Mouse (Mus musculus) forebrain, embryonic 11.5 days (tissue): ENCODE measurements around the gene Hexb. TPM values are rescaled to one million over a fixed set of nuclear protein-coding genes. Genes with fewer than 3 reads are reported as not detected.

ENCODE experiments used
- ATAC-seq: fragments of 200-750 bp; cut with Nextera tagmentation; replicated peaks from 2 replicates; pipeline ENCODE4 v1.8.0; 2017; ENCODE audit warnings: moderate TSS enrichment; ENCODE audit not compliant: low FRiP score
- DNase-seq: peaks from one replicate; pipeline ENCODE4 v3.0.0-alpha.2; 2017; ENCODE audit warnings: low spot score
- H3K27ac ChIP-seq: fragments of 300-500 bp; sonication (generic); 2 replicates; pipeline ENCODE4 v1.5.1; 2014; ENCODE audit warnings: low read depth, low read length
- H3K27me3 ChIP-seq: fragments of 300-500 bp; sonication (generic); 2 replicates; pipeline ENCODE4 v1.6.1; 2014; ENCODE audit warnings: mild to moderate bottlenecking, low read length, mixed read lengths; ENCODE audit not compliant: control insufficient read depth, insufficient read depth
- H3K36me3 ChIP-seq: fragments of 300-500 bp; sonication (generic); 2 replicates; pipeline ENCODE4 v1.6.1; 2014; ENCODE audit warnings: mild to moderate bottlenecking, low read length, moderate library complexity, mixed read lengths; ENCODE audit not compliant: control insufficient read depth, insufficient read depth
- H3K4me1 ChIP-seq: fragments of 300-500 bp; sonication (generic); replicated peaks from 2 replicates; pipeline ENCODE4 v1.6.1; 2014; ENCODE audit warnings: low read length, mixed read lengths; ENCODE audit not compliant: control insufficient read depth, insufficient read depth
- H3K4me2 ChIP-seq: fragments of 300-500 bp; sonication (generic); 2 replicates; pipeline ENCODE4 v1.6.1; 2014; ENCODE audit warnings: low read depth, mild to moderate bottlenecking, low read length, moderate library complexity, mixed read lengths; ENCODE audit not compliant: severe bottlenecking
- H3K4me3 ChIP-seq: fragments of 300-500 bp; sonication (generic); 2 replicates; pipeline ENCODE4 v1.5.1; 2014; ENCODE audit warnings: low read depth, low read length
- H3K9ac ChIP-seq: fragments of 300-500 bp; sonication (generic); 2 replicates; pipeline ENCODE4 v1.6.1; 2014; ENCODE audit warnings: low read length
- H3K9me3 ChIP-seq: fragments of 300-500 bp; sonication (generic); 2 replicates; pipeline ENCODE4 v1.6.1; 2016; ENCODE audit warnings: low read length, mixed read lengths; ENCODE audit not compliant: control insufficient read depth
- WGBS: fragments of 180-500 bp; shearing (Covaris S2); extraction: QIAGEN DNeasy Blood & Tissue Kit; methylation state at CpG from one replicate; pipeline ENCODE4 v1.1.7; 2014; 5-methylcytosine and 5-hydroxymethylcytosine counted together
- polyA plus RNA-seq: library from polyadenylated mRNA; unstranded; fragments of >200 nt; fragmentation: Nextera tagmentation; extraction: Ambion mirVana; gene quantifications from 2 replicates; pipeline ENCODE4 v1.2.1, GENCODE M21; 2014

Gene Hexb
- polyA plus RNA-seq, 1 experiment from 2014 or later: 20.3 TPM

- Histone ChIP-seq H3K4me2 (no peak overlapping the region), H3K4me3 (no peak overlapping the region), H3K9ac (no peak overlapping the region), H3K4me1 (no peaks in the 10 kb centered on the region; the same call in 1 of the 2 replicates), H3K9me3 (no peaks in the 10 kb centered on the region), H3K27ac (no peak overlapping the region), H3K27me3 (no peaks in the 10 kb centered on the region), H3K36me3 (no peaks in the 10 kb centered on the region)
- DNase-seq (no peak), ATAC-seq (no peak)
- 94% methylated on average over 2 of the region's 2 CpGs for WGBS
These were observed 966 bp upstream of the Hexb start for GRCm38 (mm10) chr13:97199123-97199522.

GRCm38 (mm10) chr13:97196925-97197218 lies 1.3 kb downstream of the Hexb start:
- Histone ChIP-seq H3K9ac (no peak overlapping the region), H3K4me1 (no peaks in the 10 kb centered on the region; the same call in 1 of the 2 replicates), H3K9me3 (no peaks in the 10 kb centered on the region), H3K27ac (no peak overlapping the region), H3K4me3 (no peak overlapping the region), H3K36me3 (no peaks in the 10 kb centered on the region), H3K27me3 (no peaks in the 10 kb centered on the region), H3K4me2 (no peak overlapping the region)
- ATAC-seq: no peak
- 81% methylated on average over 2 of the region's 2 CpGs for WGBS
- no peak for DNase-seq

- H3K27ac ChIP-seq: no peak overlapping the region
- DNase-seq (no peak), ATAC-seq (no peak)
- WGBS: 58% methylated on average over 12 of the region's 12 CpGs
- H3K9ac ChIP-seq: no peak overlapping the region
- no peaks in the 10 kb centered on the region for H3K27me3 ChIP-seq
- no peaks in the 10 kb centered on the region for H3K9me3 ChIP-seq
- H3K36me3 ChIP-seq: no peaks in the 10 kb centered on the region
- no peaks in the 10 kb centered on the region; the same call in 1 of the 2 replicates for H3K4me1 ChIP-seq
- no peak overlapping the region for H3K4me2 ChIP-seq
- no peak overlapping the region for H3K4me3 ChIP-seq
These were observed 1.8 kb downstream of the Hexb start for GRCm38 (mm10) chr13:97196186-97196924.

GRCm38 (mm10) chr13:97193420-97193819 lies 4.7 kb downstream of the Hexb start:
- Histone ChIP-seq H3K27me3 (no peaks in the 10 kb centered on the region), H3K4me2 (no peak overlapping the region), H3K9ac (no peak overlapping the region), H3K36me3 (no peaks in the 10 kb centered on the region), H3K9me3 (no peaks in the 10 kb centered on the region), H3K27ac (no peak overlapping the region), H3K4me1 (no peaks in the 10 kb centered on the region; the same call in 1 of the 2 replicates), H3K4me3 (no peak overlapping the region)
- 76% methylated on average over 7 of the region's 7 CpGs for WGBS
- no peak for DNase-seq
- no peak for ATAC-seq

- ATAC-seq: no peak
- no peak for DNase-seq
- WGBS: 90% methylated on average over 11 of the region's 11 CpGs
- Histone ChIP-seq H3K4me1 (no peaks in the 10 kb centered on the region; the same call in 1 of the 2 replicates), H3K27me3 (no peaks in the 10 kb centered on the region), H3K9me3 (no peaks in the 10 kb centered on the region), H3K4me3 (no peak overlapping the region), H3K9ac (no peak overlapping the region), H3K4me2 (no peak overlapping the region), H3K27ac (no peak overlapping the region), H3K36me3 (no peaks in the 10 kb centered on the region)
These were observed 5.5 kb downstream of the Hexb start for GRCm38 (mm10) chr13:97192649-97193048.

- Histone ChIP-seq H3K27me3 (no peaks in the 10 kb centered on the region), H3K4me3 (no peak overlapping the region), H3K9ac (no peak overlapping the region), H3K36me3 (no peaks in the 10 kb centered on the region), H3K4me1 (no peaks in the 10 kb centered on the region), H3K9me3 (no peaks in the 10 kb centered on the region), H3K4me2 (no peak overlapping the region), H3K27ac (no peak overlapping the region)
- 90% methylated on average over 5 of the region's 5 CpGs for WGBS
- ATAC-seq (no peak), DNase-seq (no peak)
These were observed 10.5 kb downstream of the Hexb start for GRCm38 (mm10) chr13:97187693-97188092.

- H3K9ac ChIP-seq: no peak overlapping the region
- no peaks in the 10 kb centered on the region for H3K27me3 ChIP-seq
- ATAC-seq (no peak), DNase-seq (no peak)
- no peak overlapping the region for H3K27ac ChIP-seq
- H3K36me3 ChIP-seq: no peaks in the 10 kb centered on the region
- no peaks in the 10 kb centered on the region for H3K4me1 ChIP-seq
- no peak overlapping the region for H3K4me3 ChIP-seq
- no peak overlapping the region for H3K4me2 ChIP-seq
- 89% methylated on average over 4 of the region's 4 CpGs for WGBS
- H3K9me3 ChIP-seq: no peaks in the 10 kb centered on the region
These were observed 11.8 kb downstream of the Hexb start for GRCm38 (mm10) chr13:97186346-97186745.

- 85% methylated on average over 5 of the region's 5 CpGs for WGBS
These were observed 13.5 kb downstream of the Hexb start for GRCm38 (mm10) chr13:97184656-97185055.

GRCm38 (mm10) chr13:97184168-97184567 lies 14.0 kb downstream of the Hexb start:
- Histone ChIP-seq H3K36me3 (no peaks in the 10 kb centered on the region), H3K27ac (no peak overlapping the region), H3K4me1 (0 out of 2 replicates have a peak, but pooled peaks cover 2% of the 10 kb centered on the region), H3K4me2 (no peak overlapping the region), H3K9ac (no peak overlapping the region), H3K27me3 (no peaks in the 10 kb centered on the region), H3K4me3 (no peak overlapping the region), H3K9me3 (no peaks in the 10 kb centered on the region)
- WGBS: 95% methylated on average over 2 of the region's 2 CpGs
- ATAC-seq: no peak
- no peak for DNase-seq

More at GRCm38 (mm10) chr13:97184656-97185055, 13.5 kb downstream of the Hexb start:
- H3K36me3 ChIP-seq: no peaks in the 10 kb centered on the region
- no peak overlapping the region for H3K27ac ChIP-seq
- no peak overlapping the region for H3K9ac ChIP-seq
- no peaks in the 10 kb centered on the region for H3K27me3 ChIP-seq
- ATAC-seq (no peak), DNase-seq (no peak)
- no peak overlapping the region for H3K4me3 ChIP-seq
- no peak overlapping the region for H3K4me2 ChIP-seq
- 0 out of 2 replicates have a peak, but pooled peaks cover under 1% of the 10 kb centered on the region for H3K4me1 ChIP-seq
- no peaks in the 10 kb centered on the region for H3K9me3 ChIP-seq
